Mouse (Mus musculus) midbrain, embryonic 10.5 days (tissue): ENCODE measurements around the gene Gpc4. TPM values are rescaled to one million over a fixed set of nuclear protein-coding genes. Genes with fewer than 3 reads are reported as not detected.

ENCODE experiments used
- DNase-seq: peaks from one replicate; pipeline ENCODE4 v3.0.0-alpha.2; 2017; ENCODE audit warnings: low spot score
- H3K27ac ChIP-seq: fragments of 300-500 bp; sonication (generic); replicated peaks from 2 replicates; pipeline ENCODE4 v1.5.1; 2016; ENCODE audit warnings: mild to moderate bottlenecking
- H3K27me3 ChIP-seq: fragments of 300-500 bp; sonication (generic); 2 replicates; pipeline ENCODE4 v1.6.1; 2016; ENCODE audit warnings: low read depth, mild to moderate bottlenecking; ENCODE audit not compliant: poor library complexity, severe bottlenecking
- H3K36me3 ChIP-seq: fragments of 300-500 bp; sonication (generic); 2 replicates; pipeline ENCODE4 v1.6.1; 2016; ENCODE audit warnings: mild to moderate bottlenecking, moderate library complexity
- H3K4me1 ChIP-seq: fragments of 300-500 bp; sonication (generic); 2 replicates; pipeline ENCODE4 v1.6.1; 2016
- H3K4me3 ChIP-seq: fragments of 300-500 bp; sonication (generic); 2 replicates; pipeline ENCODE4 v1.5.1; 2016; ENCODE audit warnings: mild to moderate bottlenecking, moderate library complexity
- H3K9me3 ChIP-seq: fragments of 300-500 bp; sonication (generic); replicated peaks from 2 replicates; pipeline ENCODE4 v1.6.1; 2016; ENCODE audit warnings: mild to moderate bottlenecking
- WGBS: fragments of 180-500 bp; shearing (Covaris S2); methylation state at CpG from one replicate; pipeline ENCODE4 v1.1.7; 2016; 5-methylcytosine and 5-hydroxymethylcytosine counted together
- polyA plus RNA-seq: library from polyadenylated mRNA; unstranded; fragments of >200 nt; fragmentation: Nextera tagmentation; extraction: Ambion mirVana; gene quantifications from 2 replicates; pipeline ENCODE4 v1.2.1, GENCODE M21; 2016

Gpc4 gene
- polyA plus RNA-seq, 1 experiment from 2014 or later = 27.1 TPM

DNA sequence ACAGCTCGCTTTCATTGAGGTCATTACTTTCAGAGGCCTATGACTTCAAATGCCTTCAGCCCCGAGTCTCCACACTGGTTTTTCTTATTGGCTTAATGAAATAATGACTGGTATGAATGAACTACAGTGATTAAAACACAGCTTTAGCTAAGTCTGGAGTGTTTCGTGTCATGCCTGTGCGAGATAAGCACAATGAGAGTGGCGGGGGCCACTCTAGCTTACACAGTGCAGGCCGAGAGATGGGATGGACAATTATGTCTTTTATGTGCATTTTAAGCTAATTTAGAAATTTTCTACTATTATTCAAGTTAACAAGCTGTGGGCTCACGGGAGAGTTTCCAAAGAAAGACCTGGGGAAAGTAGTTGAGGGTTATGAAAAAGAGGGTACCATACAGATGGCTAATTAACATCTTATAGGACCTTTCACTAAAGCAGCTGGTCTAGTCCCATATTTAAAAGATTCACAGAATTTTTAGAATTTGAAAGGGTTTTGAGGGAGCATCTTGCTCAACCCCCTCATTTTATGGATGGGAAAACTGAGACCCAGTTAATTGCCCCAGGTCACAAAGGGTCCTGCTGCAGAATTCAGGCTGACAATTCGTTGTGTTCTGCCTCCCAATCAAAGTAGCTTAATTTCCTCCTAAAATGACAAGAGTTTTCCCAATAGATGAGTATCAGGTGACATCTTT, 78.0 kb downstream of the Gpc4 start:
- H3K4me3 ChIP-seq = no peak overlapping the region
- H3K9me3 ChIP-seq = no peaks in the 10 kb centered on the region
- H3K36me3 ChIP-seq = no peaks in the 10 kb centered on the region
- no peak for DNase-seq
- 86% methylated on average over 8 of the region's 8 CpGs for WGBS
- no peaks in the 10 kb centered on the region for H3K4me1 ChIP-seq
- H3K27me3 ChIP-seq = no peaks in the 10 kb centered on the region
- H3K27ac ChIP-seq = no peak overlapping the region

DNA sequence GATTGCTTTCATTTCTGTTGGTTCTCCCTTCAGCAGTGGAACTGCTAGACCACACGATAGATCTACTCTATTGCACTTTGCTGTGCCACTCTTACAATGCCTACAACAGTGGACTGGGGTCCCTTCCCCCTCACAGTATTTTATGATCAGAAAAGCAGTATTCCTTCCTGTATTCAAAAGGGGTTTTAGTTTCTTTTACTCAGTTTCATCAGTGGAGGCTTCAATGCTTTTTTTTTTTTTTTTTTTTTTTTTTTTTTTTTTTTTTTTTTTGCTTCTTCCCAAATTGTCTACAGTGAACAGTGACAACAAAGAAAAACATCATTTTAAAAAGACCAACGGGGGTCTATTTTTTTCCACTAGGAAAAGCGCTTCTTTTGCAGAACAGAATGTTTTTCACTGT, 81.5 kb downstream of the Gpc4 start:
- H3K4me1 ChIP-seq = no peaks in the 10 kb centered on the region
- 89% methylated on average over 3 of the region's 3 CpGs for WGBS

DNA sequence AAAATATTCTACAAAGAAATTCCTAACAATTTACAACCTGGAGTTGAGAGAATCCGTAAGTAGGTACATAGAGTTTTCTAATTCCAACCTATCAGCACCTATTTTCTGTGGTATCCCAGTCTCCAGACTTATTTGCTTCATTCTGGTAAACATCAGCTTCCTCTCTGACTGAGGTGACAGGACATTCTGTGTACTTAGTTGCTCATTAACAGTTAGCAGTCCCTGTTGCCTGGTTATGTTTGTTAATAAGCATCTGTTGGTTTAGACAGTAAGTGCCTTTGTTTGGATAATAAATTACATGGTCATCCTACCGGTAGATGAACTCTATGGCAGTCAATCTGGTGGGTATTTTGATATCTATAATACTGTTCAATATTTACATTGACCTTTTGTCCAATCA, 92.6 kb downstream of the Gpc4 start:
- Histone ChIP-seq H3K4me3 (no peak overlapping the region), H3K9me3 (no peaks in the 10 kb centered on the region), H3K27ac (no peak overlapping the region), H3K4me1 (no peaks in the 10 kb centered on the region), H3K36me3 (no peaks in the 10 kb centered on the region), H3K27me3 (peaks cover 8% of the 10 kb centered on the region)
- 88% methylated on average over 2 of the region's 2 CpGs for WGBS
- DNase-seq = no peak

More for the DNA sequence above, 81.5 kb downstream of the Gpc4 start:
- Histone ChIP-seq H3K36me3 (no peaks in the 10 kb centered on the region), H3K27me3 (no peaks in the 10 kb centered on the region), H3K4me3 (no peak overlapping the region), H3K27ac (no peak overlapping the region), H3K9me3 (no peaks in the 10 kb centered on the region)
- no peak for DNase-seq

DNA sequence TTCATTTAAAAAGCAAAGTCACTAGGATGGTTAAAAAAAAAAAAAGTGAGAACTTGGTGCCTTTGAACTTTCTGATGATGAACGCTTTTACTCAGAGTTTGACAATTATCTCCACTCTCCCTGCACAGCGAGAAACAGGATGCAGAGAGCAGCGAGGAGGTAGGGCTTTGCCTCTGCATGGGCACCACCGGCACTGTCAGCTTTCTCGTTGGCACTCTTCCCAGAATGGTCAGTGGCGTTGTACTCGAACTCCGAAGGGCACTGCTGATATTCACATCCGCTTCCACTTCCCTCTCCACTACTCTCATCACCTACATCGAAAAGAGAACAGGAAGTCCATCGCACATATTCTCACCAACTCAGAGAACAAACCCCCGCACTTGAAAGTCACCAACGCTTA, 111.6 kb downstream of the Gpc4 start:
- WGBS = 91% methylated on average over 13 of the region's 13 CpGs
- Histone ChIP-seq H3K27me3 (no peaks in the 10 kb centered on the region), H3K4me3 (no peak overlapping the region), H3K9me3 (no peaks in the 10 kb centered on the region), H3K27ac (no peak overlapping the region), H3K4me1 (no peaks in the 10 kb centered on the region), H3K36me3 (0 out of 2 replicates have a peak, but pooled peaks cover 9% of the 10 kb centered on the region)
- DNase-seq = no peak

DNA sequence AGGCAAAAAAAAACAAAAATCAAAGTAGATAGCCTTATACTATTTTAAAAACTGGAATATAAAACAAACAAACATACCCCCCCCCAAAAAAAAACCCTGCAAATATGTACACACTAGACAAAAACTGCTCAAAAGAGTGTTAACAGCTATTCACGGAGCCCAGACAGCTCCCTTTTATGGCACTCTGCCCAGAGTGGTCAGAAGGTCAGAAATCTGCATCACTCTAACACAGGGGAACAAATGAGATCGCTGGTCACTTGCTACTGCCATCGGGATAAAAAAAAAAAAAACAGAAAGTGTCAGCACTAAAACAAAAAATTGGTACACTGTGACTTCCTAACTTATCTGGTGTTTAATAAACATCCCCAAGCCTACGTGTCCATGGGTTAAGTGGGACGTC, 113.0 kb downstream of the Gpc4 start:
- no peaks in the 10 kb centered on the region for H3K9me3 ChIP-seq
- H3K4me1 ChIP-seq = no peaks in the 10 kb centered on the region
- no peak overlapping the region for H3K4me3 ChIP-seq
- no peaks in the 10 kb centered on the region for H3K27me3 ChIP-seq
- no peak overlapping the region for H3K27ac ChIP-seq
- DNase-seq = no peak
- H3K36me3 ChIP-seq = 0 out of 2 replicates have a peak, but pooled peaks cover 3% of the 10 kb centered on the region
- 67% methylated on average over 5 of the region's 5 CpGs for WGBS

DNA sequence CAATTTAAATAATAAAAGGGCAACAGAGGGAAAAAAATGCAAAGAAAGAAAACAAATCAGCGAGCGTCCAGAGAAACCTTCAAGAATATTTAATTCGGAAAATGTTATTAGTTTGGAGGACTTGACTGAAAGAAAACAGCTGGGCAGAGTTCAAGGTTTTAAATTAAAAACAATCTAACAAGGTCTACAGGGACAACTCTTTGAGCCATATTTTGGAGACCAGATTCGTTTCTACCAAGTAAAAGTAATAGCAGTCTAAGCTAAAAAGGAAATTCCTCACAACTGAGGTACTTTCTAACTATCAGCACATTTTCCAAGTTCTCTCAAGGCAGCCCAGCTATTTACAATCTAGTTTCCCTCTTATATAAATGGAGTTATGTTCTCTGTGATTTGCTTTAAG, 114.1 kb downstream of the Gpc4 start:
- 83% methylated on average over 4 of the region's 4 CpGs for WGBS
- Histone ChIP-seq H3K9me3 (no peaks in the 10 kb centered on the region), H3K4me3 (no peak overlapping the region), H3K36me3 (0 out of 2 replicates have a peak, but pooled peaks cover 3% of the 10 kb centered on the region), H3K4me1 (no peaks in the 10 kb centered on the region), H3K27me3 (no peaks in the 10 kb centered on the region), H3K27ac (no peak overlapping the region)
- no peak for DNase-seq

DNA sequence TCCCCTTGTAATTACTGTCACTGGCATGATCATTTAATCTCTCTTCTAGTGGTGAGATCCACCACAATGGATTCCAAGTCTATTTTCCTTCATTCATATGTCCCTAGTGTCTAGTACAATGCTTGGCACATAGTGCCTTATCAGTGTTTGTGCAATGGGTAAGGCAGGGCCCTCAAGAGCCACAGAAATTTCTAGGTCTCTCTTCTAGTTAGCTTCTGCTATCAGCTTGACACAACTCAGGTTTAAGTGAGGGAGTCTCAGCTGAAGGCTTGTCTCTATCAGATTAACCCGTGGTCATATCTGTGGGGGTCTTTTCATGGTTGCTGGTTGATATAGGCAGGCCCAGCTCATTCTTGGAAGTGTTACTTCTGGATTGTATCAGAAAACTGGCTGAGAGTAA, 125.2 kb downstream of the Gpc4 start:
- Histone ChIP-seq H3K27me3 (no peaks in the 10 kb centered on the region), H3K36me3 (no peaks in the 10 kb centered on the region), H3K4me1 (no peaks in the 10 kb centered on the region), H3K9me3 (no peaks in the 10 kb centered on the region), H3K4me3 (no peak overlapping the region), H3K27ac (no peak overlapping the region)
- no peak for DNase-seq
- WGBS = 75% methylated on average over 1 of the region's 1 CpGs

DNA sequence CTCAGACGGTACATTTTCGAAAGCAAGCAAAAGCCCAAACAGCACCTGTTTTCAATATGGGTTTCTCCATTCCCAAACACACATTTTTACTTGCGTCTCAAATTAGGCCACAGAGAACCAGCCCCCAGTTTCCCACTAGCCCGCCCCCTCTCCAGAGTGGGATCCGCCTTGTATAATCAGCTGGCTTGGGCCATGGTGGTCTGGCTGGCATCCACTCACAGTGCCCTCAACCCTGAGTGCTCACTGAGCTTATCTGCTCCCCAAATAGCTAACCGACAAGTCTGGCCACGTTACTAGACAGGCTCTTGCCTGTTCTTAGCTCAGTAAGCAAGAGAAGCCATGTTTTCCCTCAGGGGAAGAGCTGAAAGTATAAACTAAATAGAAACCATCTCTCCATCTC, 134.9 kb downstream of the Gpc4 start:
- WGBS = 79% methylated on average over 7 of the region's 7 CpGs
- DNase-seq = no peak
- Histone ChIP-seq H3K4me3 (no peak overlapping the region), H3K9me3 (no peaks in the 10 kb centered on the region), H3K27me3 (peaks cover 7% of the 10 kb centered on the region; the same call in 1 of the 2 replicates), H3K4me1 (no peaks in the 10 kb centered on the region), H3K27ac (no peak overlapping the region), H3K36me3 (no peaks in the 10 kb centered on the region)

DNA sequence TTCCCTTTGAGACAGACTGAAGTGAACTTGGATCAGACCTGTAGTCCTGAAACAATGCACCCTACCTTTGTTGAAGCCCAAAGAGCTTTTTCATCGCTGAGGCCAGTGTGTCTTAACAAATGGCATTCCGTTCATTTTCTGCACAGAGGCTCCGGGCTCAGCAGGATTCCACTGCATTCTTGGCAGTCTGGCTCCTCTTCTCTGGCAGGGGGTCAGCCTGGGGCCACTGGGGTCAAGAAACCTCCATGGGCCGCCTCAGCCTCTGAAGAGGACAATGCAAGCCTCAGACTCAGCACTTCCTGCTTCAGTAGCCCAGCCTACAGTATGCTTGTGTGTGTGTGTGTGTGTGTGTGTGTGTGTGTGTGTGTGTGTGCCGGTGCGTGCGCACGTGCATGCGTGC, 147.4 kb downstream of the Gpc4 start:
- Histone ChIP-seq H3K4me3 (no peak overlapping the region), H3K9me3 (no peaks in the 10 kb centered on the region), H3K36me3 (no peaks in the 10 kb centered on the region), H3K27ac (peak overlapping the region; percentile 38; the same call in 1 of the 2 replicates), H3K4me1 (peaks cover 14% of the 10 kb centered on the region), H3K27me3 (no peaks in the 10 kb centered on the region; the same call in none of the 2 replicates)
- 47% methylated on average over 9 of the region's 9 CpGs for WGBS
- DNase-seq = peak; percentile 47

Other genes with a start within 250 kb of the Gpc4 start
- gene 1700080O16Rik, start 192.5 kb downstream of the Gpc4 start, polyA plus RNA-seq = not detected in 2 replicates